Mouse (Mus musculus): ENCODE data around the gene Spen.

DNA sequence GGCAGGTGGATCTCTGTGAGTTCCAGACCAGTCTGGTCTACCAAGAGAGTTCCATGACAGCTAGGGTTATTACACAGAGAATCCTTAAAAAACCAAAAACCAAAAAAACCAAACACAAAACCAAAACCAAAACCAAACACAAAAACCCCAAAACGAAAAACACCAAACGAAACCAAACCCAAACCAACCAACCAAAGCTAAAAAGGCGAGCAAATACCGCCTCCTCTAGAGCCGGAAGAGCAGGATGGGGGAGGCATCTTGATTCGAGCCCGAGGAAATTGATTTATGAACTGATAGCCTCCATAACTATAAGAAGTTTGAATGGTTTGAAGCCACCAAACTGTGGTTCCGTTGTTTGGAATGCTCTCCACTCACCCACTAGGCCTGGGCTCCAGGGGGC, 45.5 kb upstream of the Spen start:
- TF ChIP-seq CTCF (IDR thresholded peaks at IDR 0.05; ENCODE audit: insufficient read depth, low read length) (no peak), POLR2A (IDR thresholded peaks at IDR 0.05; ENCODE audit: borderline replicate concordance, extremely low read depth, low read depth, low read length) (no peak)

Measured in lung, adult 2 months (tissue).